Mouse (Mus musculus) thymus, postnatal 25 days (tissue): ENCODE measurements around the gene Brwd1.
A peak's percentile ranks its signal among the peaks of the same experiment; 100 is the strongest.
"Not testable (repeated sequence)": the region's sequence is repeated elsewhere in the genome, so short reads cannot be mapped to it uniquely, and the experiment has no call there.

Experiments
- DNase-seq: peaks from one replicate; pipeline ENCODE4 v3.0.0; 2022

Brwd1 gene

GRCm38 (mm10) chr16:95967455-95967854, 114.9 kb downstream of the Brwd1 start:
- DNase-seq: no peak

- DNase-seq: peak; percentile 51
Observed at GRCm38 (mm10) chr16:95964427-95965023, 117.8 kb downstream of the Brwd1 start.

GRCm38 (mm10) chr16:95961484-95961883, 120.8 kb downstream of the Brwd1 start:
- not testable (repeated sequence) for DNase-seq

DNA sequence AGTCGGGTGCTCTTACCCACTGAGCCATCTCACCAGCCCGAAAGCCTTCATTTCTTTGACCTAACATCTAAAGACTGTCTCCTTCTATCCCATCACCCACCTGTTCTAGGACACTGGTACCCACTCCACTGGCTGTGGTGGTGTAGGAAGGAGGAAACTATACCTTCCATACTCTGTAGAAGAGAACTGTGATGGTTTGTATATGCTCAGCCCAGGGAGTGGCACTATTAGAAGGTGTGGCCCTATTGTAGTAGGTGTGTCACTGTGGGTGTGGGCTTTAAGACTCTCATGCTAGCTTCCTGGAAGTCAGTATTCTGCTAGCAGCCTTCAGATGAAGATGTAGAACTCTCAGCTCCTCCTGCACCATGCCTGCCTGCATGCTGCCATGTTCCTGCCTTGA, 121.6 kb downstream of the Brwd1 start:
- DNase-seq: not testable (repeated sequence)

DNA sequence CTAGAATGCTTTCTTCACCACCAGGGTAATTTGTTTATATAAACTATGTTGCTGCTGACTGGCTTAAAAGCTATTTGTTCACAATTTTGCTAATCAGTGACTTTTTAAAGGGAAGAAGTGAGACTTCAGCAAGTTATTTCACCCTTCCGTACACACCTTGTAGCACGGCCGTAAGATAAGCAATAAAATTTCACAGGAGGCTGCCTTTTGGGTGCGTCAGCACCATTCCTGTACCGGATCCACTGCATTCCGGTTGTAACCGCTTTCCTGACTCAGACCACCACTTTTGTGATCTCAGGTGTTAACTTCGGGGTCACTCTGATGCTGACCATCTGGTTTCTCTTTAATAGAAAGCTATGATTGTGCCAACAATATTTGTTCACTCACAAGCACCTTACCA, 124.2 kb downstream of the Brwd1 start:
- no peak for DNase-seq

DNA sequence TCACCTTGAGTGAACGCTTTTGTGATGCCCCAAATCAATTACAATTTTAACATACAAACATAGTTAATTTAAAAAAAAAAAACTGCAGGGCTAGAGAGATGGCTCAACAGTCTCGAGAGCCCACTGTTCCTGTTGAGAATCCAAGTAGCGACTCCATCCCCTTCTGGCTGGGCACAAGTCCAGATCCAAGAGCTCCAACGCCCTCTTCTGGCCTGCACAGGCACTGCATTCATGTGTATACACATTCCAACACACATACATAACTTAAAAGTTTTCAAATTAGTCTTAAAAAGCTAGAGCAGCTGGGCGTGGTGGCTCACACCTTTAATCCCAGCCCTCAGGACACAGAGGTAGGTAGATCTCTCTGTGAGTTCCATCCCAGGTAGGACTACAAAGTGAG, 125.7 kb downstream of the Brwd1 start:
- DNase-seq: peak; percentile 45

DNA sequence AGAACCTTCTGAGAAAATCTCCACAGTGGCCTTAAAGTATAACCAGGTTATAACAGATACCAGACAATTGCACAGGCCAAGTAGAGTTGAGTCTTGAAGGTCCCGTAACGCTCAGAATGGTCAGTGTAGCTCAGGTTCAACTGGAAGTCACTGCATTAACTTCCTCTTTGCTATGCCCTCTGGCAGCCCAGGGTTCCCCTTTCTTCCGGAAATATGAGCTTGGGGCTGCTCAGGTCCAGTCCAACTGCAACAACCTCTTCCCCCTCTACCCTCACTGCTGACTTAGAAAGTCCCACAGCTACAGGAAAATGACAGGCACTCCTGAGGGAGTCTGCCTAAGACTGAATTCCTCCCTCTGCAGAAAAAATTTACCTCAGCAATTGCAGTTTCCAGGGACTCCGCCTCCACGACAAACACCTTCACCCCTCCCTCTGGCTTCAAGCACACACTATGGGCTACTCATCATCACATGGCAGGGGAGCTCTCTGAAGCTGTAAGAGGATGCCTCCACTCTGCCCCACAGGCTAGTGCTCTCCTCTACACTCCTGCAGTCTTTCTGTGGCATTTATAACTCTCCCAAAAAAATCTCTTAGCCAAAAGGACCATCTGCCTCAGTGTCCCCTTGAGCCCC, 126.5 kb downstream of the Brwd1 start:
- DNase-seq: no peak

DNA sequence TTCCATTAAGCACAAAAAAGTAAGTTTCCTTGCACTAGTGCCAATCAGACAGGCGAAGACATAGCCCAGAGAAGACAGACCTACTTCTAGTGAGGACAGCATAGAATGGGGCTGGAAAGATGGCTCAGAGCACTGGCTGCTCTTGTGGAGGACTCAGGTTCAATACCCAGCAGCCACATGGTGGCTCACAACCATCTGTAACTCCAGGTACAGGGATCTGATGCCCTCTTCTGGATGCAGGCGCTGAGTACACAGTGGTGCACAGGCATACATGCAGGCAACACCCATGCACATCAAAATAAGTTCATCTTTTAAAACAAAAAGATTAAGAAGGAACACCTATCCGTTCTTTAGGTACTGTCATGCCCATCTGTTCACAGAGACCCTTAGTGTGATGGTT, 128.0 kb downstream of the Brwd1 start:
- no peak for DNase-seq

DNA sequence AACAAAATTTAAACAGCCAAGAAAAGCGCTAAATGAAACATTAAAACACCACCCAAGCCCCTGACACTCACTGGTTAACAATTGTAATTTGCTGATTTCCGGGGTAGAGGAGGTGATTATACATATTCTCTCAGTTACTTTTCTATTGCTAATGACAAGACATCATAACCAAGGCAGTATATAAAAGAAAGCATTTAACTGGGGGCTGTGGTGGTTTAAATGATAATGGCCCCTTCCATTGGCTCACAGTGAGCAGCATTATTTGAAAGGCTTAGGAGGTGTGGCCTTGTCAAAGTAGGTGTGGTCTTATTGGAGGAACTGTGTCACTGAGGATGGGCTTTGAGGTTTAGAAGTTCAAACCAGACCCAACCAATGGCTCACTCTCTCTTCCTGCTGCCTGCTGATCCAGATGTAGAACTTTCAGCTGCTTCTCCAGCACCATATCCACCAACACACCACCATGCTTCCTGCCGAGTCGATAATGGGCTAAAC, 129.1 kb downstream of the Brwd1 start:
- no peak for DNase-seq

DNA sequence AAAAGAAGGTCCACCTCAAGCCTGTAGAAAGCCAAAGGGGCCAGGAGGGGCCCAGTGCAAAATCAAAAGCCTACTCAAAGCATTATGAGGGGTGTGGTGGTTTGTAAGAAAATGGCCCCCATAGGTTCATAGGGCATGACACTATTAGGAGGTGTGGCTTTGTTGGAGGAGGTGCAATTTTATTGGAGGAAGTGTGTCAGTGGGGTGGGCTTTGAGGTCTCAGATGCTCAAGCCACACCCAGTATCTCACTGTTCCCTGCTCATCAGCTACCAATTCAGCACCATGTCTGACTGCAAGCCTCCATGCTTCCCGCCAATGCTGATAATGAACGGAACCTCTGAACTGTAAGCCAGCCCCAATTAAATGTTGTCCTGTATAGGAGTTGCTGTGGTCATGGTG, 130.9 kb downstream of the Brwd1 start:
- no peak for DNase-seq

- DNase-seq: peak; percentile 82
Observed at GRCm38 (mm10) chr16:95945389-95946311, 136.7 kb downstream of the Brwd1 start.

GRCm38 (mm10) chr16:95943186-95943585, 139.1 kb downstream of the Brwd1 start:
- DNase-seq: no peak
